8 mouse cellular contexts compared by ENCODE assay signal in genomic region chr1:176213645-176214221, GRCm38 (mm10).
DNase-seq lines count a peak whose midpoint lies in the region; ATAC-seq and TF ChIP-seq lines count a peak whose summit lies in the region.

No protein-coding gene starts in this region.

- H3K4me1 ChIP-seq in kidney, embryonic 15.5 days: peaks cover 13% of the 10 kb centered on the region
- no peaks in the 10 kb centered on the region for H3K4me1 ChIP-seq in kidney, adult 2 months (ENCODE audit: control insufficient read depth, insufficient read depth, low read length)
- H3K4me1 ChIP-seq in forebrain, embryonic 10.5 days: peaks cover 28% of the 10 kb centered on the region
- H3K4me1 ChIP-seq in intestine, postnatal 0 days (replicated peaks; ENCODE audit: control insufficient read depth, insufficient read depth, low read length): no peaks in the 10 kb centered on the region
- H3K4me1 ChIP-seq in neural tube, embryonic 12.5 days: peaks cover 9% of the 10 kb centered on the region; the same call in 1 of the 2 replicates

- no peak overlapping the region for H3K27ac ChIP-seq in kidney, embryonic 15.5 days
- no peak overlapping the region for H3K27ac ChIP-seq in kidney, adult 2 months (ENCODE audit: insufficient read depth, low read depth, low read length)
- peak overlapping the region; percentile 54 for H3K27ac ChIP-seq in forebrain, embryonic 10.5 days
- H3K27ac ChIP-seq in intestine, postnatal 0 days (ENCODE audit: low read depth, low read length): no peak overlapping the region
- H3K27ac ChIP-seq in neural tube, embryonic 12.5 days: no peak overlapping the region

- WGBS in kidney, embryonic 15.5 days: 22% methylated on average over 17 of the region's 17 CpGs
- WGBS in kidney, adult 2 months: 16% methylated on average over 17 of the region's 17 CpGs
- 60% methylated on average over 17 of the region's 17 CpGs for WGBS in forebrain, embryonic 10.5 days
- WGBS in intestine, postnatal 0 days: 37% methylated on average over 17 of the region's 17 CpGs
- 40% methylated on average over 17 of the region's 17 CpGs for WGBS in neural tube, embryonic 12.5 days

- H3K9ac ChIP-seq in kidney, embryonic 15.5 days: no peak overlapping the region
- no peak overlapping the region for H3K9ac ChIP-seq in intestine, postnatal 0 days (ENCODE audit: low read depth, low read length)
- H3K9ac ChIP-seq in neural tube, embryonic 12.5 days: peak overlapping the region; percentile 22; the same call in 1 of the 2 replicates

- peak overlapping the region; percentile 22 for H3K4me3 ChIP-seq in kidney, embryonic 15.5 days (replicated peaks)
- no peak overlapping the region for H3K4me3 ChIP-seq in kidney, adult 2 months (ENCODE audit: insufficient read depth, low read depth, low read length)
- no peak overlapping the region for H3K4me3 ChIP-seq in forebrain, embryonic 10.5 days
- no peak overlapping the region for H3K4me3 ChIP-seq in intestine, postnatal 0 days (ENCODE audit: low read depth, low read length)
- no peak overlapping the region for H3K4me3 ChIP-seq in neural tube, embryonic 12.5 days

- ATAC-seq in kidney, embryonic 15.5 days (replicated peaks; ENCODE audit: low FRiP score): peak; percentile 83
- no peak for ATAC-seq in intestine, postnatal 0 days
- ATAC-seq in neural tube, embryonic 12.5 days (ENCODE audit: low FRiP score, low read depth): peak; percentile 79
- no peak for ATAC-seq in megakaryocyte progenitor cell, adult 5-6 weeks (replicated peaks; ENCODE audit: poor library complexity)

- no peak for TF ChIP-seq CTCF in kidney, adult 2 months (conservative IDR thresholded peaks at IDR 0.05; ENCODE audit: insufficient read depth, insufficient read length, low read depth, low read length)
- no peak for TF ChIP-seq CTCF in intestine, postnatal 0 days (IDR thresholded peaks at IDR 0.05; ENCODE audit: low read depth)

- H3K9me3 ChIP-seq in kidney, embryonic 15.5 days (replicated peaks): no peaks in the 10 kb centered on the region
- no peaks in the 10 kb centered on the region for H3K9me3 ChIP-seq in forebrain, embryonic 10.5 days
- no peaks in the 10 kb centered on the region for H3K9me3 ChIP-seq in intestine, postnatal 0 days (ENCODE audit: control insufficient read depth)
- no peaks in the 10 kb centered on the region for H3K9me3 ChIP-seq in neural tube, embryonic 12.5 days

- H3K27me3 ChIP-seq in kidney, embryonic 15.5 days: 0 out of 2 replicates have a peak, but pooled peaks cover 4% of the 10 kb centered on the region
- H3K27me3 ChIP-seq in kidney, adult 2 months (replicated peaks; ENCODE audit: control insufficient read depth, insufficient read depth, low read length): no peaks in the 10 kb centered on the region
- 0 out of 2 replicates have a peak, but pooled peaks cover 3% of the 10 kb centered on the region for H3K27me3 ChIP-seq in forebrain, embryonic 10.5 days (ENCODE audit: poor library complexity, severe bottlenecking)
- H3K27me3 ChIP-seq in intestine, postnatal 0 days (replicated peaks; ENCODE audit: control insufficient read depth, insufficient read depth, low read length): no peaks in the 10 kb centered on the region
- no peaks in the 10 kb centered on the region for H3K27me3 ChIP-seq in neural tube, embryonic 12.5 days (replicated peaks)

- peak overlapping the region; percentile 55 for H3K4me2 ChIP-seq in kidney, embryonic 15.5 days
- 0 out of 2 replicates have a peak overlapping the region, but pooled peaks have one; percentile 10 for H3K4me2 ChIP-seq in intestine, postnatal 0 days (replicated peaks; ENCODE audit: low read depth)
- H3K4me2 ChIP-seq in neural tube, embryonic 12.5 days (replicated peaks): peak overlapping the region; percentile 42

- no peak for DNase-seq in kidney, adult 2 months
- peak; percentile 76 for DNase-seq in cerebellum, adult 11 months
- DNase-seq in forebrain, embryonic 10.5 days (ENCODE audit: extremely low spot score, low spot score): no peak
- DNase-seq in spleen, postnatal 36 days (ENCODE audit: low spot score in 2 of 2): no peak

- TF ChIP-seq POLR2A in kidney, adult 2 months (IDR thresholded peaks at IDR 0.05; ENCODE audit: low read depth, low read length): no peak

- no peaks in the 10 kb centered on the region for H3K36me3 ChIP-seq in kidney, embryonic 15.5 days
- H3K36me3 ChIP-seq in kidney, adult 2 months (ENCODE audit: control insufficient read depth, insufficient read depth, low read length): no peaks in the 10 kb centered on the region
- no peaks in the 10 kb centered on the region for H3K36me3 ChIP-seq in forebrain, embryonic 10.5 days (replicated peaks)
- H3K36me3 ChIP-seq in intestine, postnatal 0 days (ENCODE audit: control insufficient read depth, insufficient read depth): no peaks in the 10 kb centered on the region
- H3K36me3 ChIP-seq in neural tube, embryonic 12.5 days: no peaks in the 10 kb centered on the region

Comparison
In these comparisons a context has a peak if more than half of its experiments do, and no peak if none do; other contexts are left out.
1. ATAC-seq: peak in kidney, embryonic 15.5 days (single experiment) and neural tube, embryonic 12.5 days (single experiment); none in intestine, postnatal 0 days (single experiment) and megakaryocyte progenitor cell, adult 5-6 weeks (single experiment).
2. Peak in every context shown above with its lines, with median percentiles within 50 percentile points of each other: H3K4me2 ChIP-seq.